Mouse (Mus musculus) gastrocnemius, postnatal 36 days (tissue): ENCODE measurements around the gene Arhgap9. TPM values are rescaled to one million over a fixed set of nuclear protein-coding genes. Genes with fewer than 3 reads are reported as not detected.
A peak's percentile ranks its signal among the peaks of the same experiment; 100 is the strongest.

Experiments used
- DNase-seq, 2 experiments: peaks; one replicate each; pipeline ENCODE4 v3.0.0; 2022
- intact Hi-C: fragments of 180-260 bp; cut with DNase I; formaldehyde crosslinking; loops from one replicate; pipeline ENCODE4 v1.15.1; 2025
- total RNA-seq, 2 experiments: library from RNA; stranded (reverse); gene quantifications; 2 replicates each; pipeline ENCODE4 v1.2.3; 2021

Gene Arhgap9
- total RNA-seq, 2 experiments from 2014 or later: 0.96 to 1.3 TPM

DNA sequence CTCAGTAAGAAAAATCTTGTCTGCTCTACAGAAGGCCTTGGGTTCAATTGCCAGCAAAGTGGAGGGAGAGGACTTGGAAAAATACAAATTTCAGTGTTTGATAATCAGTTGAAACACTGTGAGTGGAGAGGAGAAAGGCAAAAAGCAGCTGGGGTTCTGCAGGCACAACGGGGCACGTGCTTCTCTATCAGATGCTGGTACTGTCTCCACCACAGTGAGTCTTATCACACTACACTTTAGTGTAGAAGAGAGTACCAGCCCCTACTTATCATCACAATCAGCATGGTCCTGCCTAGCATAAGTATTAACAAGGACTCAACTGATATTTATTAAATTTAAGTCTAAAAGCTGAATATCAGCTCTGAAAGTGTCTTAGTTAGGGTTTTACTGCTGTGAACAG, 4.5 kb upstream of the Arhgap9 start:
- intact Hi-C loops: no loop called here
- DNase-seq: no peak

DNA sequence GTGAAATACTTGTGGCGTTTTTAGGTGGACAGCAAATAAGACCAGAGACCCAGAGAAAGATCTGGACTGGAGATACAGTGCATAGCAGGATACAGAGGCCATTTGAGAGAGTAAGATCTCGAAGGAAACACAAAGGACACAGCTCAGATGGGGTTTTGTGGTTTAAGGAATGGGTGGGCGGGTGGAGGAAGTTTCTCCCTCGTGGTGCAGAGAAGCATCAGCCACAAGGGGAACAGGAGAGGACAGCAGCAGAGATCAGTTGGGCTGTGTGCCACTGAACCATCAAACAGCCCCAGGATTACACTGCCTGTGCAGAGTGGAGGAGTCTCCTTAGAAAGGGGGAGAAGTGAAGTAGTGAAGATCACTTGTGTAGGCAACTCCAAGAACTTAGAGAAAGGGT, 3.8 kb upstream of the Arhgap9 start:
- no peak for DNase-seq
- intact Hi-C loops: no loop called here

DNA sequence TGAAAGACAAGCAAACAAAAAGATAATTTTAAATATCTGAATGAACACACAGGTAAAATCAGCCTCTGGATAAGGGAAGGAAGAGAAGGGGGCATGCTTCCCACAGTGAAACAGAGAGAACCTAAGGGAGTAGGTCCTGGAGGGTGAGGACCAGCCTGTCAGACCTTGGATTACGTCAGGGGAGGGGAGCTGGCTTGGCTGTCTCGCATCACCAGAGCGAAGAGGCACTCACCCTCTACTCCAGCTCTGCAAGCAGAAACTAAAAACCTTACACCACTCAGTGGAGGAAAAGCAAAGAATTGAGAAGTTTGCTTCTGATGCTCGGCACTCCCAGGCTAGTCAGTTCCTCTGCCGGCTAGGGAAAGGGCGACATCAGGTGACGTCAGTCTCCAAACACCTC, 1.8 kb upstream of the Arhgap9 start:
- intact Hi-C loops: loop anchor here (5.0 kb wide), 1 partner anchor 63 kb away; no protein-coding TSS in a partner anchor
- no peak for DNase-seq

DNA sequence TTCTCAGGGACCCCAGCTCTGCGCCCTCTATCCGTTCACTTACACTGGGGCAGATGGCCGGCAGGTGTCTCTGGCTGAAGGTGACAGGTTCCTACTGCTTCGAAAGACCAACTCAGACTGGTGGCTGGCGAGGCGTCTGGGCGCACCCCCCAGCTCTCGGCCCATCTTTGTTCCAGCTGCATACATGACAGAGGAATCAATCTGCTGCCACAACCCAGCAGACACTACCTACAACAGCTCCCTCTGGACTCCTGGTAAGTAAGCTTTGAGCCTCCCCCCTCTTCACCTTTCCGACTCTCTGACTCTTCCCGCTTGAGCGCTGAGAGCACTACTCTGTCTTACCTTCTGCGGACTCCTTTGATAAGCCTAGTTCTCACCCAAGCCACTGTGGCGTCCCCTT, 414 bp downstream of the Arhgap9 start:
- intact Hi-C loops: loop anchor here (5.0 kb wide), 1 partner anchor 65 kb away; no protein-coding TSS in a partner anchor
- no peak for DNase-seq

- no peak for DNase-seq
- intact Hi-C loops: loop anchor here (5.0 kb wide), 1 partner anchor 65 kb away; no protein-coding TSS in a partner anchor
These were observed 905 bp downstream of the Arhgap9 start for GRCm38 (mm10) chr10:127322669-127323068.

DNA sequence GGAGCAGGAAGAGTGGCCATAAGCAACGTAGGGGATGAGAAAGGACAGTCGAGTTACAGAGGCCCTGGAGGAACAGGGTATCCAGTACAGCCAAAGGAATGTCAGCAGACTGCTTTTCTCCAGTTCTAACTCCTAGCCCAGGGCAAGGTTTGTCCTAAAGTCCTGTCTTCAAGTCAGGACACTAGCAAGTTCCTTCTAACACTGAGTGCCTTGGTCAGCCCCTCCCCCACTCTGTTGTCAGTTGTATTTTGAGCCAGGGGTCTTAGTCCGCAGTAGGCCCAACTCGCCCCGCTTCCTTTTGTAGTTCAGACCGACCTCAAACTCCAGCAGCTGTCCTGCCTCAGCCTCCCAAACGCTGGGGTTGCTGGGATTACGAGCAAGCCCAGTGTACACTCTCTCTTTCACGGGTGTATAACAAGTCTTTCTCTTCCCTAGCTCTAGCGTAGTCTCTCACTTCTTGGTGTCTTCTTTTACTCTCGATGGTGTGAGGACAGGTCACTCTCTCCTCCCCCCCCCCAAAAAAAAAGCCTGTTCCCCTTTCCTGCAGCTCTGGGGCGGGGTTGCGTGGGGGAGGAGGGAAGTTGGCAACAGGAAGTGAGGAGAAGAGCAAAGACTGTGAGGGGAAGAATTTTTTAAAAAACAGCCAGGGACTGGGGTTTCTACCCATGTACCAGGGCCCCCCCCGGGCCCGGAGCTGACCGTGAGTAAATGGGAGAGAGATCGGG, 1.5 kb downstream of the Arhgap9 start:
- intact Hi-C loops: loop anchor here (5.0 kb wide), 1 partner anchor 66 kb away; no protein-coding TSS in a partner anchor
- DNase-seq: no peak

GRCm38 (mm10) chr10:127324495-127324894, 2.7 kb downstream of the Arhgap9 start:
- intact Hi-C loops: loop anchor here (5.0 kb wide), 1 partner anchor 67 kb away; no protein-coding TSS in a partner anchor
- DNase-seq: no peak

GRCm38 (mm10) chr10:127325454-127326016, 3.8 kb downstream of the Arhgap9 start:
- intact Hi-C loops: no loop called here
- DNase-seq: no peak

GRCm38 (mm10) chr10:127326017-127326801, 4.4 kb downstream of the Arhgap9 start:
- no peak for DNase-seq

DNA sequence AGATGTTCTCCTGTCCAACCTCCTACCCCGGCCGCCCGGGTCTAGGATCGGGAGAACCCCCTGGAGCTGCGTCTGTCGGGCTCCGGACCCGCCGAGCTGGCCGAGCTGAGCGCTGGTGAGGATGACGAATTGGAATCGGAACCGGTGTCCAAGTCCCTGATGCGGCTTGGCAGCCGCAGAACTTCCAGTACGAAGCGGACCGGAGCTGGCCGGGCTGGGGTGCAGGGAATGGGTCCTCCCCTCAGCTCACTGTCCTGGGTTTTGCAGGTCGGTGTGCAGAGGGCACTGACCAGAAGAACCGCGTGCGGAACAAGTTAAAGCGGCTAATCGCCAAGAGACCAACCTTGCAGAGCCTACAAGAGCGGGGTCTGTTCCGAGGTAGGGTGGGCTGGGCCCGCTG, 5.1 kb downstream of the Arhgap9 start:
- DNase-seq: no peak
- intact Hi-C loops: no loop called here

More at GRCm38 (mm10) chr10:127326017-127326801, 4.4 kb downstream of the Arhgap9 start:
- intact Hi-C loops: no loop called here

- intact Hi-C loops: no loop called here
- no peak for DNase-seq
These were observed 5.8 kb downstream of the Arhgap9 start for GRCm38 (mm10) chr10:127327461-127328145.

- DNase-seq: no peak
- intact Hi-C loops: no loop called here
These were observed 8.4 kb downstream of the Arhgap9 start for GRCm38 (mm10) chr10:127330212-127330611.

DNA sequence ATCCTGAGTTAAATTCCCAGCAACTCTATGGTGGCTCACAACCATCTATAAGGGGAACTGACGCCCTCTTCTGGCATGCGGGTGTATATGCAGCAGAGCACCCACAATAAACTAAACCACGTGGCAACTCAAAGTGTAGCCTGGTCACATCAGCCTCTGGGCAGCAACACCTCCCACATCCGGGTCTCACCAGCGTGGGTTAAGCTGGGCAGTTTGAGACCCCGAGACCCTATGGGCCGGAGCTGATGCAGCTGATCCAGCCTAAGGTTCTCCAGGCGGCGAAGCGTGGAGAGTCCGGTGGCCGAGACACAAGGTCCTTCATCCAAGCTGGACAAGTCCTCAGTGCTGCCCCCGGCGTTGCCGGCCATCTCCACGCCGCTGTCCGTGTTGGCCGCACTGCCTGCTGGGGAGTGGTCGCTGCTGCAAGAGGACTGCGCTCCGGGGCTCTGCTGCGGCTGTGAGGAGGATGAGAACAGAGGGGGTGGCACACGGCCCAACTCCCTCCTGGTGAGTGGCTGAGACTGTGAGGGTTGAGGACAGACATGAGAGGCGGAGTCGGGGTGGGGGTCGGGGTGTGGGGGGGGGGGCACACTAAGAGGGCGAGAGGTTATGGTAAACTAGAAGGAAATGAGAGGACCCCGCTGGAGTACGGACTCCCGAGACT, 10.6 kb downstream of the Arhgap9 start:
- intact Hi-C loops: no loop called here
- DNase-seq: no peak

DNA sequence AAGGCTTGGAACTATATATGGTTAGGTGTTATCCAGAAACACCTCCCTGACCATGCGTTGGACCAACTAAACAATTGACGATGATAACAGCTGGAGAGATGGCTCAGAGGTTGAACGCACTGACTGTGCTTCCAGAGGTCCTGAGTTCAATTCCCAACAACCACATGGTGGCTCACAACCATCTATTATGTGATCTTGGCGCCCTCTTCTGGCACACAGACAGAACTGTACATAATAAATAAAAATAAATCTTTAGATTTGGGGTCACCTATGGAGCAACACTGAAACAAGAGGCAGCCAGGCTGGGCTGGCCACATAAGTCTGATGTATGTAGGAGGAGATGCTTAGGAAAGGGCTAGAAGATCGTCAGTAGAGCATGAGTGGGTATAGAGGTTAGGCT, 11.4 kb downstream of the Arhgap9 start:
- no peak for DNase-seq

DNA sequence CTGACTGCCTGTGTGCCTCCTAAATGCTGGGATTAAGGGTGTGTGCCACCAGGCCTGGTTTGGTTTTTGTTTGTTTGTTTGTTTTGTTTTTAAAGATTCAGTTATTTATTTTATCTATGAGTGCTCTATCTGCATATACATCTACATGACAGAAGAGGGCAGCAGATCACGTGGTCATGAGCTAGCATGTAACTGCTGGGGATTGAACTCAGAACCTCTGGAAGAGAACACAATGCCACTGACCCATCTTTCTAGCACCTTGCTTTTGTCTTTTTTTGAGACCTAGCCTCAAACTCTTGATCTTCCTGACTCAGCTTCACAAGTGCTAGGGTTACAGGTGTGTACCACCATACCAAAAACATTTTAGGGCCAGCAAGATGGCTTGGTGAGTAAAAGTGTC, 13.5 kb downstream of the Arhgap9 start:
- no peak for DNase-seq
- intact Hi-C loops: no loop called here

More for the DNA sequence above, 11.4 kb downstream of the Arhgap9 start:
- intact Hi-C loops: no loop called here

DNA sequence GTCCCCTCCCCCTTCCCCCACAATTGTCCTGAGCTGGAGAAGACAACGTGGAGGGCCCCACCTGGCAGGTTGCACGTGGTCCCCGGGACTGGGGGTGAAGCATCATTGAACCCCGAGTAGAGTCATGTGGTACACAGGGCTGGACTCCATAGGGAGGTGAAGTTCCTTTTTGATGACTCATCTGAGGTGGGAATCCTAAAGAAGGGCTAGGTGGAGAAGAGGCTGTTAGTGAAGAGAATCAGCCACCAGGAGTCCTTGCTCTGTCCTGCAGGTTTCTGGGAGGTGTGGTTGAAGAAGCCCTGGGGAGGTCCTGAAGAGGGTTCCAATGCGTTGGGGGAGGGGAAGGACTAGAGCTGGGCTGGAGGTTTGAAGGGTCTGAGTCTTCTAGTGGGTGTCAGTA, 15.2 kb downstream of the Arhgap9 start:
- no peak for DNase-seq
- intact Hi-C loops: no loop called here

DNA sequence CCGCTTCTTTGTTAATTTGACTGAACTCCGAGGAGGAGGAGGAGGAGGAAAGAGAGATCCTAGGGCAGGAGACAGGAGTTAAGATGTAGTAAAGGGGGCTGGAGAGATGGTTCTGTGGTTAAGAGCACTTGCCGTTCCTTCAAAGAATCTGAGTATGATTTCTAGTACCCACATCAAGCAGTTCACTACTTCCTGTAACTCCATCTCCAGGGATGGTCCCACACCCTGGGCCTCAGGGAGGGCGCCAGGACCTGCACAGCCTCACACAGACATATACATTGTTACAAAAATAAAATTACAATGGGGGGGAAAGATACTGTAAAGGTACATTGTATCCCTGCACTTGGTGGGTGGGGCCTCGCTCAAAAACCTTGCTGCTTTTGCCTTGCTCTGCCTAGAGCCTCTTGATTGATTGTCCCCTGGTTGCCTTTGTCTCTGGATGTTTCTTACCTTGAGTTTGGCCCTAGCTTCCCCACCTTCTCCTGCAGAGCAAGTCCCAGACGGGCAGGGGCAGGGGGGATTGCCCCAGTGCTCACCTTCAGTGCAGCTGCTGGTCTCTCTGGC, 15.9 kb downstream of the Arhgap9 start:
- DNase-seq: no peak
- intact Hi-C loops: no loop called here

GRCm38 (mm10) chr10:127338930-127339682, 17.3 kb downstream of the Arhgap9 start:
- peak; percentile 57 to 83 for DNase-seq
- intact Hi-C loops: no loop called here
